Mouse (Mus musculus) MEL (cell line): ENCODE results near the gene Extl1. TPM values are rescaled to one million over a fixed set of nuclear protein-coding genes. Genes with fewer than 3 reads are reported as not detected.
"Not testable (repeated sequence)": the region's sequence is repeated elsewhere in the genome, so short reads cannot be mapped to it uniquely, and the experiment has no call there.

Experiments
- DNase-seq: peaks from one replicate; pipeline ENCODE4 v3.0.0; 2011; ENCODE audit warnings: low read depth, low spot score
- H3K27ac ChIP-seq: 2 replicates; pipeline ENCODE4 v1.5.1; 2012; ENCODE audit warnings: low read depth, mild to moderate bottlenecking, control low read depth, low read length, moderate library complexity; ENCODE audit not compliant: control insufficient read depth
- H3K27me3 ChIP-seq, 2 experiments: fragments of 150-350 bp in 1 of 2; sonication (generic) in 1 of 2; 2 replicates each; pipeline ENCODE4 v1.6.1; 2012; ENCODE audit warnings: low read length in 2 of 2, mild to moderate bottlenecking in 2 of 2, improper control_type of control experiment in 1 of 2, moderate library complexity in 1 of 2; ENCODE audit not compliant: insufficient read depth in 2 of 2, control insufficient read depth in 1 of 2
- H3K36me3 ChIP-seq, 2 experiments: 2 replicates each; pipeline ENCODE4 v1.6.1; 2012 to 2014; ENCODE audit warnings: low read length in 2 of 2, improper control_type of control experiment in 1 of 2, inconsistent platforms in 1 of 2, mild to moderate bottlenecking in 1 of 2; ENCODE audit not compliant: insufficient read depth in 2 of 2, control insufficient read depth in 1 of 2
- H3K4me1 ChIP-seq, 2 experiments: fragments of 150-350 bp in 1 of 2; sonication (generic) in 1 of 2; 2 replicates each; pipeline ENCODE4 v1.6.1; 2012; ENCODE audit warnings: low read length in 2 of 2, improper control_type of control experiment in 1 of 2, mild to moderate bottlenecking in 1 of 2; ENCODE audit not compliant: insufficient read depth in 2 of 2, control insufficient read depth in 1 of 2
- H3K4me3 ChIP-seq, 2 experiments: fragments of 150-350 bp in 1 of 2; sonication (generic) in 1 of 2; 2 replicates each; pipeline ENCODE4 v1.5.1; 2012; ENCODE audit warnings: low read depth in 2 of 2, low read length in 2 of 2, mild to moderate bottlenecking in 2 of 2, moderate library complexity in 2 of 2, control low read depth in 1 of 2, improper control_type of control experiment in 1 of 2; ENCODE audit not compliant: control insufficient read depth in 1 of 2, insufficient read depth in 1 of 2
- H3K79me2 ChIP-seq: 2 replicates; pipeline ENCODE4 v1.6.1; 2012; ENCODE audit warnings: mild to moderate bottlenecking, low read length, moderate library complexity; ENCODE audit not compliant: control insufficient read depth, poor library complexity, insufficient read depth
- H3K9ac ChIP-seq: 2 replicates; pipeline ENCODE4 v1.6.1; 2012; ENCODE audit warnings: low read depth, mild to moderate bottlenecking, control low read depth, low read length, moderate library complexity; ENCODE audit not compliant: control insufficient read depth, poor library complexity, severe bottlenecking
- H3K9me3 ChIP-seq: fragments of 150-350 bp; sonication (generic); replicated peaks from 2 replicates; pipeline ENCODE4 v1.6.1; 2012; ENCODE audit warnings: mild to moderate bottlenecking, low read length, improper control_type of control experiment, moderate library complexity; ENCODE audit not compliant: insufficient read depth
- CTCF ChIP-seq, 3 experiments: IDR thresholded peaks in 2 of 3; conservative IDR thresholded peaks in 1 of 3; 2 replicates each; pipeline ENCODE4 v1.5.1; 2011 to 2012; ENCODE audit warnings: low read length in 3 of 3, low read depth in 2 of 3, mild to moderate bottlenecking in 2 of 3, improper control_type of control experiment in 1 of 3, inconsistent platforms in 1 of 3, mixed read lengths in 1 of 3, moderate library complexity in 1 of 3; ENCODE audit not compliant: control insufficient read depth in 1 of 3, insufficient read depth in 1 of 3, poor library complexity in 1 of 3, severe bottlenecking in 1 of 3
- ELF1 ChIP-seq: IDR thresholded peaks from 2 replicates; pipeline ENCODE4 v1.6.1; 2014; ENCODE audit warnings: low read depth, mild to moderate bottlenecking, inconsistent platforms, low read length, improper control_type of control experiment, moderate library complexity
- GABPA ChIP-seq: IDR thresholded peaks from 2 replicates; pipeline ENCODE4 v1.6.1; 2012; ENCODE audit warnings: low read depth, mild to moderate bottlenecking, inconsistent platforms, low read length, improper control_type of control experiment, moderate library complexity
- JUND ChIP-seq: IDR thresholded peaks from 2 replicates; pipeline ENCODE4 v1.6.1; 2011; ENCODE audit warnings: low read depth, mild to moderate bottlenecking, improper control_type of control experiment, low read length
- MAFK ChIP-seq: IDR thresholded peaks from 2 replicates; pipeline ENCODE4 v1.6.1; 2011; ENCODE audit warnings: low read depth, mild to moderate bottlenecking, low read length, improper control_type of control experiment, borderline replicate concordance
- MAZ ChIP-seq: IDR thresholded peaks from 2 replicates; pipeline ENCODE4 v1.6.1; 2012; ENCODE audit warnings: low read depth, mild to moderate bottlenecking, inconsistent platforms, low read length, improper control_type of control experiment
- MEF2A ChIP-seq: IDR thresholded peaks from 2 replicates; pipeline ENCODE4 v1.6.1; 2014; ENCODE audit warnings: low read depth, mild to moderate bottlenecking, inconsistent platforms, low read length, improper control_type of control experiment; ENCODE audit not compliant: poor library complexity, insufficient replicate concordance, severe bottlenecking; ENCODE audit errors: extremely low read depth
- MYC ChIP-seq: IDR thresholded peaks from 2 replicates; pipeline ENCODE4 v1.6.1; 2011; ENCODE audit warnings: low read depth, mild to moderate bottlenecking, low read length, improper control_type of control experiment, moderate library complexity
- POLR2AphosphoS5 ChIP-seq: IDR thresholded peaks from 2 replicates; pipeline ENCODE4 v1.6.1; 2012; ENCODE audit warnings: low read depth, borderline replicate concordance, mild to moderate bottlenecking, inconsistent platforms, low read length, moderate library complexity, mixed read lengths
- TCF12 ChIP-seq: IDR thresholded peaks from 2 replicates; pipeline ENCODE4 v1.6.1; 2014; ENCODE audit warnings: low read depth, mild to moderate bottlenecking, inconsistent platforms, low read length, improper control_type of control experiment, moderate library complexity
- UBTF ChIP-seq: IDR thresholded peaks from 2 replicates; pipeline ENCODE4 v1.6.1; 2012; ENCODE audit warnings: low read depth, mild to moderate bottlenecking, inconsistent platforms, low read length, improper control_type of control experiment, moderate library complexity, borderline replicate concordance; ENCODE audit not compliant: insufficient read depth
- ZNF384 ChIP-seq: IDR thresholded peaks from 2 replicates; pipeline ENCODE4 v1.6.1; 2012; ENCODE audit warnings: low read depth, mild to moderate bottlenecking, inconsistent platforms, low read length, improper control_type of control experiment
- polyA plus RNA-seq, 2 experiments: library from polyadenylated mRNA; stranded (reverse) in 1 of 2; unstranded in 1 of 2; fragments of >175 nt in 1 of 2; fragments of >200 nt in 1 of 2; gene quantifications; 2 replicates each; pipeline versions ENCODE4 v1.2.1 to v1.2.4; 2012; ENCODE audit warnings: low replicate concordance in 2 of 2, low read depth in 1 of 2; ENCODE audit not compliant: insufficient read length in 2 of 2, insufficient read depth in 1 of 2, missing spikeins in 1 of 2
- total RNA-seq: library from RNA; depleted of rRNA; stranded (reverse); fragments of 300-350 nt; gene quantifications from 2 replicates; pipeline ENCODE4 v1.2.3, GENCODE M21; 2012; rRNA removed

Extl1 gene
- total RNA-seq (0.03 and 0.04 TPM in 2 replicates), polyA plus RNA-seq (under 1 TPM in 1 of 2 experiments, not detected in 1; 0.33 TPM)

- not testable (repeated sequence) for H3K27ac ChIP-seq, DNase-seq, H3K36me3 ChIP-seq, H3K4me1 ChIP-seq, H3K79me2 ChIP-seq, H3K9me3 ChIP-seq, H3K4me3 ChIP-seq, H3K27me3 ChIP-seq, H3K9ac ChIP-seq
Measured at GRCm38 (mm10) chr4:134383750-134384149, at the start of gene Extl1. Gene Extl1 (minus strand): TSS chr4:134383850.

- TF ChIP-seq TCF12 = no peak
- TF ChIP-seq JUND = no peak
- no peak for TF ChIP-seq MEF2A
- no peak for TF ChIP-seq POLR2AphosphoS5
- TF ChIP-seq MAFK = no peak
- TF ChIP-seq ZNF384 = no peak
- no peak for TF ChIP-seq CTCF (IDR thresholded peaks at IDR 0.05 in 2 of 3, conservative IDR thresholded peaks at IDR 0.05 in 1 of 3; ENCODE audit: control insufficient read depth in 1 of 3, insufficient read depth in 1 of 3, low read depth in 2 of 3, low read length in 3 of 3, poor library complexity in 1 of 3, severe bottlenecking in 1 of 3)
- TF ChIP-seq MAZ = no peak
- TF ChIP-seq UBTF = no peak
- no peak for TF ChIP-seq ELF1
- no peak for TF ChIP-seq GABPA
- TF ChIP-seq MYC = no peak
- DNase-seq = no peak
- no peaks in the 10 kb centered on the region; a peak in 1 of 4 replicates for H3K4me1 ChIP-seq
- H3K4me3 ChIP-seq = no peak overlapping the region
- H3K9me3 ChIP-seq = no peaks in the 10 kb centered on the region
- H3K27ac ChIP-seq = no peak overlapping the region
- H3K27me3 ChIP-seq = no peaks in the 10 kb centered on the region
- no peaks in the 10 kb centered on the region for H3K79me2 ChIP-seq
- no peak overlapping the region for H3K9ac ChIP-seq
- no peaks in the 10 kb centered on the region for H3K36me3 ChIP-seq
Measured at GRCm38 (mm10) chr4:134432686-134433360, 49.2 kb upstream of the Extl1 start.
